Mouse (Mus musculus) kidney, embryonic 14.5 days (tissue): ENCODE measurements around the gene Xkr8. TPM values are rescaled to one million over a fixed set of nuclear protein-coding genes. Genes with fewer than 3 reads are reported as not detected.
"Not testable (repeated sequence)": the region's sequence is repeated elsewhere in the genome, so short reads cannot be mapped to it uniquely, and the experiment has no call there.

Experiments used
- ATAC-seq: fragments of 200-750 bp; cut with Nextera tagmentation; 2 replicates; pipeline ENCODE4 v1.8.0; 2017; ENCODE audit warnings: moderate number of reproducible peaks, mild to moderate bottlenecking, moderate TSS enrichment, moderate library complexity; ENCODE audit not compliant: low FRiP score, low TSS enrichment
- H3K27ac ChIP-seq: fragments of 300-500 bp; sonication (generic); 2 replicates; pipeline ENCODE4 v1.5.1; 2014; ENCODE audit warnings: low read depth, mild to moderate bottlenecking, low read length, moderate library complexity, mixed read lengths
- H3K27me3 ChIP-seq: fragments of 300-500 bp; sonication (generic); 2 replicates; pipeline ENCODE4 v1.6.1; 2014; ENCODE audit warnings: mild to moderate bottlenecking, low read length; ENCODE audit not compliant: control insufficient read depth, insufficient read depth
- H3K36me3 ChIP-seq: fragments of 300-500 bp; sonication (generic); 2 replicates; pipeline ENCODE4 v1.6.1; 2014; ENCODE audit warnings: low read length, mixed read lengths; ENCODE audit not compliant: control insufficient read depth, insufficient read depth
- H3K4me1 ChIP-seq: fragments of 300-500 bp; sonication (generic); 2 replicates; pipeline ENCODE4 v1.6.1; 2014; ENCODE audit warnings: low read length, mixed read lengths; ENCODE audit not compliant: control insufficient read depth, insufficient read depth
- H3K4me2 ChIP-seq: fragments of 300-500 bp; sonication (generic); replicated peaks from 2 replicates; pipeline ENCODE4 v1.6.1; 2014; ENCODE audit warnings: low read depth, mild to moderate bottlenecking, low read length
- H3K4me3 ChIP-seq: fragments of 300-500 bp; sonication (generic); 2 replicates; pipeline ENCODE4 v1.5.1; 2014; ENCODE audit warnings: mild to moderate bottlenecking, low read length
- H3K9ac ChIP-seq: fragments of 300-500 bp; sonication (generic); 2 replicates; pipeline ENCODE4 v1.6.1; 2014; ENCODE audit warnings: low read depth, mild to moderate bottlenecking, low read length, moderate library complexity
- H3K9me3 ChIP-seq: fragments of 300-500 bp; sonication (generic); 2 replicates; pipeline ENCODE4 v1.6.1; 2016; ENCODE audit warnings: low read length; ENCODE audit not compliant: control insufficient read depth
- WGBS: fragments of 180-500 bp; shearing (Covaris S2); extraction: QIAGEN DNeasy Blood & Tissue Kit; methylation state at CpG from one replicate; pipeline ENCODE4 v1.1.7; 2014; 5-methylcytosine and 5-hydroxymethylcytosine counted together
- polyA plus RNA-seq: library from polyadenylated mRNA; unstranded; fragments of >200 nt; fragmentation: Nextera tagmentation; extraction: Ambion mirVana; gene quantifications from 2 replicates; pipeline ENCODE4 v1.2.1, GENCODE M21; 2014

Gene Xkr8
- 5.3 and 5.4 TPM in 2 replicates for polyA plus RNA-seq

DNA sequence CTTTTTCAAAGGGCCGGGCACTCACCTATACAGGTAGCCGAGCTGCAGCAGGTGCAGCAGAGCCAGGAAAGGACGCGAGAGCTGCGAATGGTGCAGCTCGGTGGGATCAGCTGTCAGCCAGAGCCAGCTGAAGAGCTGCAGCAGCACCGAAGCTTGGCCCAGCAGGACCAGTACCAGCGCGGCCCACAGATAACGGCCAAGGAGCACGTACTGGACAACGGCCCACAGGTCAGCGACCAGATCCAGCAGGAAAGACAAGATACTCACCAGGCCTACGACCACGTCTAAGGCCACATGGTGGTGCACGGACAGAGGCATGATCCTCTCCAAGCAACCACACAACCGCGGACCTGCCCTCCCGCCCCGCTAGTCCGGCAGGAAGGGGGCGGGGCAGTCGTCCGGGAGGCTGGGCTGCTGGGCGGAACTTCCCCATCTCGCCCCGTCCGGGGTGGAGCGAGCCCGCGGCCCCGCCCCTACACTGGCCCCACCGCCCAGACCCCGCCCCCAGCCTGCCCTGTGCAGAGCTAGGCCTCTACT lies at the start of gene Xkr8:
Xkr8 (minus strand) TSS at position 399 of the 537 bp plus-strand sequence.
- H3K4me2 ChIP-seq, result peak within 1 kb of the TSS; percentile 96
- no peak within 1 kb of the TSS for H3K27ac ChIP-seq
- peak within 1 kb of the TSS; percentile 56 for H3K4me3 ChIP-seq
- H3K36me3 ChIP-seq, result peaks cover 9% of the 10 kb centered on the region
- peaks cover 4% of the 10 kb centered on the region; the same call in 1 of the 2 replicates for H3K4me1 ChIP-seq
- H3K9me3 ChIP-seq, result no peaks in the 10 kb centered on the region
- peak; percentile 97 for ATAC-seq
- peak within 1 kb of the TSS; percentile 65 for H3K9ac ChIP-seq
- no peaks in the 10 kb centered on the region for H3K27me3 ChIP-seq
- WGBS, result 2% methylated on average over 30 of the region's 34 CpGs

DNA sequence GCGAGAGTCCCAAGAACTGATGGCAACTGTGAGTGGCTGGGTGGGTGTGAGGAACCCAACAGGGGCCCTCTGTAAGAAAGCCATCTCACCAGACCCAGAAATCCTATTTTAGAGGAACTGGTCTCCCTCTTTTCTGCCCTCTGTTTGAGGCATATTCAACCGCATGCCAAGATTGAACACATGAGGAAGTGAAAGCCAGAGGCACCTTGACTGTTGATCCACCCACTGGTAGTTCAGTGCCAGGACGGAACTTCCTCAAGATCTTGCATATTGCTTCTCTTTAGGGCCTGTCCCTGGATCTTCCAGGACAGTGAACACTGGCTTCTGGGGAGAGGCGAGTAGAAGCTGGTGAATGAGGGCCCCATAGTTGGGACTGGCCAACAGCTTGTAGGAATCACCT lies 47.9 kb upstream of the Xkr8 start:
- Histone ChIP-seq H3K4me3 (no peak overlapping the region), H3K4me2 (no peak overlapping the region), H3K27me3 (no peaks in the 10 kb centered on the region), H3K9me3 (no peaks in the 10 kb centered on the region), H3K9ac (no peak overlapping the region), H3K4me1 (no peaks in the 10 kb centered on the region), H3K27ac (no peak overlapping the region), H3K36me3 (peaks cover 43% of the 10 kb centered on the region)
- 93% methylated on average over 4 of the region's 4 CpGs for WGBS
- no peak for ATAC-seq

DNA sequence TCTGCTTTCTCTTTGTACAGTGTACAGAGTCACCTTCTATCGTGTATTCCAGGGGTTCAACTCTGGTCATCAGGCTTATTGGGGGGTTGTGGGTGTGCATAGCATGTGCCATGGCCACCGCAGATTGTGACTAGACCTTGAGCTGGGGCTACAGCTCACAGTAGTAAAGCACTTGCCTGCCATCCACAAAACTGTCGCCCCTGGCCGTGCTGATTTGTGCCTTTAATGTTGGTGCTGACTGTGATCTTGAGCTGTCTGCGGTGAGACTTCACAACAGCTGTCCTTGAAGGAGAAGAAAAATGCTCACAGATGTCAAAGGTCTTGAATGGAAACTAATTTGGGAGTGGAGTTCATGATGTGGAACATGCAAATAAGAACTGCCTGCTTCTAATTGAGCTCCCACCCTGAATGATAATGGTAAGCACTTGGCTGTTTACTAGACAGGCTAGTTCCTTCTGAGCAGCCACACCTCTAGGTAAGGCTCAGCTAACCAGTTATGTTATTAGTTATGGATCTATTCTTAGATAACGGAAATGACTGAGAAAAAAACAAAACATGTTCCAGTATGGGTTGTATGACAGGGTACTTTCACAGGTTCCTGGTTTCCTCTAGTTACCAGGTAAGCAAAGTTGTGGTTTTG lies 46.3 kb upstream of the Xkr8 start:
- H3K27ac ChIP-seq, result no peak overlapping the region
- no peaks in the 10 kb centered on the region for H3K9me3 ChIP-seq
- WGBS, result 80% methylated on average over 6 of the region's 6 CpGs
- H3K36me3 ChIP-seq, result peaks cover 59% of the 10 kb centered on the region
- no peaks in the 10 kb centered on the region for H3K27me3 ChIP-seq
- H3K9ac ChIP-seq, result no peak overlapping the region
- H3K4me3 ChIP-seq, result no peak overlapping the region
- no peak for ATAC-seq
- H3K4me1 ChIP-seq, result no peaks in the 10 kb centered on the region
- no peak overlapping the region for H3K4me2 ChIP-seq

DNA sequence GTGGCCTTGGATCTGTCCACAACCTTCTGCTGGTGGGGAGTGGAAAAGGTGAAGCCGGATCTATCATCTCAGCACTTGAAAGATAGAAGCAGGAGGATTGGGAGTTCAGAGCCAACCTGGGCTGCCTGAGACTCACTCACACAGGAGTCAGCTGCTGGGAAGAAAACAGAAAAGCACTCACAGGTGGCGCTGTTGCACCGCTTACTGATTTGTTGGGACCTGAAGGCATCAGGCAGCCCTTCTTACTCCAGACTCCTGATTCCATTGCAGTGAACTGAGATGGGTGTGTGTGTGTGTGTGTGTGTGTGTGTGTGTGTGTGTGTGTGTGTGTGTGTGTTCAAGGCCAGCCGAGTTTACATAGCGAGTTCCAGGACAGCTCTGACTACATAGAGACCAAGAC lies 44.4 kb upstream of the Xkr8 start:
- ATAC-seq, result no peak
- WGBS, result 97% methylated on average over 5 of the region's 5 CpGs
- Histone ChIP-seq H3K4me2 (no peak overlapping the region), H3K9me3 (no peaks in the 10 kb centered on the region), H3K9ac (no peak overlapping the region), H3K27me3 (no peaks in the 10 kb centered on the region), H3K4me3 (no peak overlapping the region), H3K36me3 (peaks cover 77% of the 10 kb centered on the region), H3K27ac (no peak overlapping the region), H3K4me1 (no peaks in the 10 kb centered on the region)

DNA sequence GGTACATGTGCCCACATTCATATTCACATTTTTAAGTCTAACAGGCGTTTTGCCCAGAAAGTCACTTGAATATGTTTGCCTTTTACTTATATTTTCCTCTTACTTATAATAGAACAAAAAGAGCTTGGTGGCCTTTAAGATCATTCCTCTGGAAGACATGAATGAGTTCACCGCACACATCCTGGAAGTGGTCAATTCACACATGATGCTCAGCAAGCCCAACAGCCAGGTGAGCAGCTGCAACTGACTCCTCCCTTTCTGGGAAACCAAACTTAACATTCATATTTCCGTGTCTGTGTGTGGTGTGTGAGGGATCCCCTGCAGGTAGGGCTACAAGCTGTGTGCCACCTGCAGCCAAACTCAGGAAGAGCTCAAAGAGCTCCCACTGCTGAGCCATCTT lies 42.6 kb upstream of the Xkr8 start:
- no peak for ATAC-seq
- H3K4me3 ChIP-seq, result no peak overlapping the region
- 90% methylated on average over 3 of the region's 3 CpGs for WGBS

DNA sequence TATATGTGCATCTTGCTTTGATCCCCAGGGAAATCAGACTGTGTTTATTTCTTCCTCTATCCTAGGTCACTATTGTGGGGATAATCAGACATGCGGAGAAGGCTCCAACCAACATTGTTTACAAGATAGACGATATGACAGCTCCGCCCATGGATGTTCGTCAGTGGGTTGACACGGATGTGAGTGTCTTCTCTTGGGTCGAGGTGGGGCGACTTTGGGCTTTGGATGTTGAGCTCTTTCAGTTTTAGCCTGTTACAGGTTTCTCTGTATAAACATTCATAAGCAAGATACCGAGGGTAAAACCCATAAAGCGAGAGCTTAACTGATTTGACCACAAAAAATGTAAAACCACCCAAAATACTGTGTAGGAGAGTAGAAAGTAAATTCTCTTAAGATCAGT lies 39.4 kb upstream of the Xkr8 start:
- Histone ChIP-seq H3K27me3 (no peaks in the 10 kb centered on the region), H3K9me3 (no peaks in the 10 kb centered on the region), H3K9ac (no peak overlapping the region), H3K4me1 (peaks cover 5% of the 10 kb centered on the region; the same call in 1 of the 2 replicates), H3K36me3 (peaks cover 67% of the 10 kb centered on the region), H3K4me2 (no peak overlapping the region), H3K27ac (no peak overlapping the region), H3K4me3 (no peak overlapping the region)
- WGBS, result 90% methylated on average over 9 of the region's 9 CpGs
- ATAC-seq, result no peak

More for the DNA sequence above, 42.6 kb upstream of the Xkr8 start:
- H3K9ac ChIP-seq, result no peak overlapping the region
- no peaks in the 10 kb centered on the region for H3K27me3 ChIP-seq
- peaks cover 95% of the 10 kb centered on the region for H3K36me3 ChIP-seq
- H3K4me2 ChIP-seq, result no peak overlapping the region
- no peaks in the 10 kb centered on the region for H3K4me1 ChIP-seq
- no peak overlapping the region for H3K27ac ChIP-seq
- H3K9me3 ChIP-seq, result no peaks in the 10 kb centered on the region

DNA sequence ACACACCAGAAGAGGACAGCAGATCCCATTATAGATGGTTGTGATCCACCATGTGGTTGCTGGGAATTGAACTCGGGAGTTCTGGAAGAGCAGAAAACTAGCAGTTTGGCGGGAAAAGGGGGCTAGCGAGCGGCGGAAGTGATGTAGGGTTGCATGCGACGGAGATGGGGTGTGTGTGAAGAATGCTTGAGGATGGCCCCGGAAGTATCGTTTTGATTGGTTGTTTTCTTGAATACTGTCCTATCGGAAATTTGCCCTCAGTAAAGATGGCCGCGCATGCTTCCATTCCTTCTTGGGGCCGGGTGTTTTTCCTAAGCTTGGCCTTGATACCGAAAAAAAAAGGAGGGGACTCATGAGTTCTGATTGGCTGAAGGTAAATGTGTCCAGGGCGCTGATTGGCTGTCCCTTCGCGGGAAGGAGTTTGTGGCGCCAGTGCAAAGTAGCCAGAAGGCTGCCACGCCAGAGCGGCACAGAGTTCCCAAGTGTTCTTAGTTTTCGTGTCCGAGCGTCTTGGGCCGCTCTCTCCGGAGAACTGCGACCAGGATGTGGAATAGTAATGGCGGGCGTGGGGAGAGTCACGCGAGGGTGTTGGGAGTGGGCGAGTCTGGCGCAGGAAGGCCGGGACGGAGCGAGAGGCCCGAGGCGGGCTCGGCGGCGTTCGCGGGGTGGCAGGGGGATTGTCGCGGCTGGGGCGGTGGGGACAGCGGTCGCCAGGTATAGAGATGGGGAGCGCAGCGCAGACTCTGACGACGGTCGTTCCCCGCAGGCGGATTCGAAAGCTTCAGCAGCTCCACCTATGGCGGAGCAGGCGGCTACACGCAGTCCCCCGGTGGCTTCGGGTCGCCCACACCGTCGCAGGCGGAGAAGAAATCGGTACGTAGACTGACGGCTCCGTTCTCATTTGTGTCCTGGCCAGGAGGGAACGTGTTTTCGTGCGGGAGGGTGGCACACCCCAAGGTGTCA lies 35.8 kb upstream of the Xkr8 start, which contains the start of gene Rpa2:
Rpa2 (plus strand) TSS at position 419 of the 963 bp plus-strand sequence.
- WGBS, result under 1% methylated on average over 71 of the region's 71 CpGs
- Histone ChIP-seq H3K9ac (peak within 1 kb of the TSS; percentile 85), H3K4me3 (peak within 1 kb of the TSS; percentile 71), H3K27me3 (no peaks in the 10 kb centered on the region), H3K4me2 (peak within 1 kb of the TSS; percentile 58), H3K36me3 (peaks cover 32% of the 10 kb centered on the region), H3K27ac (peak within 1 kb of the TSS; percentile 70; the same call in 1 of the 2 replicates), H3K4me1 (peaks cover 5% of the 10 kb centered on the region; the same call in 1 of the 2 replicates), H3K9me3 (no peaks in the 10 kb centered on the region)
- peak; percentile 96 for ATAC-seq

DNA sequence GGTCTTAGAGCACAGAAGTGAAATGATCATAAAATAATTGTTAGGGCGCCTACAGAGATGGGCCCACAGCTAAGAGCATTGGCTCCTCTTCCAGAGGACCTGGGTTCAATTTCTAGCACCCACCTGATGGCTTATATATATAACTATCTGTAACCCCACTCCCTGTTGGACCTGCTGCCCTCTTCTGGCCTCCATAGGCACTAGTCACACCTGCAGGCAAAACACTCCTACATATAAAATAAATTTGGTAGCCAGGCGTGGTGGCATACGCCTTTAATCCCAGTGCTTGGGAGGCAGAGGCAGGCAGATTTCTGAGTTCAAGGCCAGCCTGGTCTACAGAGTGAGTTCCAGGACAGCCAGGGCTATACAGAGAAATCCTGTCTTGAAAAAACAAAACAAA lies 30.8 kb upstream of the Xkr8 start:
- not testable (repeated sequence) for H3K27ac ChIP-seq, H3K4me2 ChIP-seq, H3K9me3 ChIP-seq, H3K4me3 ChIP-seq, H3K4me1 ChIP-seq, H3K36me3 ChIP-seq, ATAC-seq, H3K27me3 ChIP-seq, H3K9ac ChIP-seq
- 88% methylated on average over 3 of the region's 3 CpGs for WGBS
